Mouse (Mus musculus): Measurements from ENCODE around the gene Surf4.

Gene Surf4

DNA sequence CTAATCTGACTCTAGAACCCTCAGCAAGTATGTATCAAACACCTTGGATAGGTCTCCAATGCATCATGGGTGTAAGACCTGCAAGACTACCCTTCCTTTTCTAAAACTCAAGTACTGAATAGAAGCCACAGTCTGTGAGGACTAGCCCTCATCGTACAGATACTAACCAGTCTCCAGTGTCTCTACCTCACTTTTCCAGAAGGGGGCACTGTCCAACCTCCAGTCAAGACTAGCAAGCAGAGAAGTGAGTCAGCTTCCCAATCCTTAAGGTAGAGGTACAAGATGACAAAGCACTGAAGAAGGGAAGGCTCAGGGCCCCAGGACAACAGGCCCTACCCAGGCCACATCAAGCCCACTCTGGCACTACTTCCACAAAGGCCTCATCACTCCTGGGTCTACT is 3.3 kb downstream of the Surf4 start:
- DNase-seq (ENCODE audit: low read depth), result peak; percentile 76

DNA sequence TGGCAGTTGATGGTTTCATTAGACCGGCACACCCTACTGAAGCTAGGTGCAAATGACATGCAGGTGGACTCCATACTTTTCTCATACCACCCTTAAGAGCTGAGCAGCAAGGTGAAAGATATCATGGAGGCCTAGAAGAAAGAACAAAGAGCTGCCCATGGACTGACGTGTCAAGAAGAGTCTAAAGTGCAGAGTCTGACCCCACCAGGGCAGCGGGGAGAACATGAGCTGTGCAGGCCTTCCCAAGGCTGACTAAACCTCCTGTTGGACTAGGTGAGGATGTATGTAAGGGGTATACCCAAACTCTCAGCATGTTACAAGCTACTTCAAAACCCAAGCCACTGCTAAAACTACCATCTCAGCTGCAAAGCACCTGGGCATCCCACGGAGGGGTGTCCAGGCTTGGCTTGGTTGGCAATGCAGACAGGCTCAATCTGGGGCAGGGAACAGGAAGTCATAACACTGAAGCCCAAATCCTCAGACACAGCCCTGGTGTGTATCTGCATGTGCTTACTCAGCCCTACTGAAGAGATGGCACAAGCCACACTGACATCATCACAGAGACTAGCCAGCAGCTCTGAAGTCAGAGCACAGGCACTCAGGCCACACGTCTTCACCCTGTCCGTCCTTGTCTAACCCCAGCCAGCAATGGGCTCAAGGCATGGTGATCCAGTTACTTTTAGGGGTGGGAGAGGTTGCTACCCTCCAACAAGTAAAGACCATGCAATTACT is 5.8 kb downstream of the Surf4 start:
- DNase-seq (ENCODE audit: low read depth), result no peak

DNA sequence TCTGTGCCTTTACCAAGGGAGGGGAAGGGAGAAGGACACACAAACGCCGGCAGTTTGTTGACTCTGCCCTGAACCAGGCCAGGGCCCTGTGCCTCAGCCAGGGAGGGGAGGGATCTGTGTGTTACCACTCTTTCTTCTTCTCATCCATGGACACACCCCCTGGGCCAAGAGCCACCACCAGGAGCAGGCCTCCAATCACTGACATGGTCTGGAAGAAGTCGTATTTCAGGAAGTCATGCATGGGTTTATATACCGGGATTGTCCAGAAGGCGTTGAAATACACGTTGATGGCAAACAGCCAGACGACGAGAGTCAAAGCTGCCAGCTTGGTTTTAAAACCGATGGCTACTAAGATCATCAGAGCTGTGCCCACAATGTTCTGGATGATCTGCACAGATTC is 11.9 kb downstream of the Surf4 start:
- DNase-seq (ENCODE audit: low read depth), result no peak

DNA sequence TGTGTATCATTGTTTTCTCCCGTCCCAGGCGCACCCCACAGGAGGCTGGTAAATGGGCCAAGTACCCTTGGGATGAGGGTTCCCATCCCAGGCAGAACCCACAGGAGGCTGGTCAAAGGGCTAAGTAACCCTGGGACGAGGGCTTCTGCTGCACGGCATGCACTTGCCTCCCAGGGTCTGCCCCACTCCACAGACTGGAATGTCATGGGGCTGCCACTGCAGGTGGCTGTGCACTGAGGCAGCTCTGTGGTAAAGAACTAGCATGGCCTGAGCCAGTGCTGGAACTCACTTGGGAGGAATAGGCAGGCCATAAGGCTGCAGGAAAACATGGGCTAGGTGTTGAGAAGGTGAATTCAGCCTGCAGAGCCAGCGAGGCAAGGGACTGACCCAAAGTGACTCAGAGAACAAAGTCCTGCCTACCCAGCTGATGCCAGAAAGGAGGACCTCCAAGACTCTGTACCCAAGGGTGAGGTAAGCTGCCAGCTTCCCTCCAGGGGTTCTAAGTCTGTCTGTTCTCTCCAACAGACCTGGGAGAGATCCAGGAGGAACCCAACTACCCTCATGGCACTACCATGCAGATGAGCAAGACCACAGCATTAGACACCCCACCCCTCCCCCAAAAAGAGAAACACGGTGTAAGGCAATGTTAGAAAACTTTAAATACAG is 13.4 kb downstream of the Surf4 start:
- no peak for DNase-seq (ENCODE audit: low read depth)

DNA sequence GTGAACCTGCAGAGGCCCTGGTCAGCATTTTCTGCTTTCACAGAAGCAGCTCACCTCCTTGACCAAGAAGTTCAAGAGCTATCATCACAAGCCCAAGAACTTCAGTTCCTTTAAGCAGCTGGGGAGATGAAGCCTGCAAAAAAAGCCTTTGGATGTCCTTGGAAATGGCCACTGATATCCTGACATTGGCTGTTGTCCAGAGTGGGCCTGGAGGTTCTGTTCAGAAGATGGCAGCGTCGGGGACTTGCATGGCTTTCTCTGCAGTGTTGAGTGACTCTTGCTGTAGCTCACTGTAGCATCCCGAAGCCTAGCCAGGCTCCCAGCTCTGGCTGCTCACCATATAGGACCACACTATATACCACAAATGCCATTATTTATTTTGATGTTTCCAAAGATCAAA is 14.0 kb downstream of the Surf4 start:
- DNase-seq (ENCODE audit: low read depth), result no peak

DNA sequence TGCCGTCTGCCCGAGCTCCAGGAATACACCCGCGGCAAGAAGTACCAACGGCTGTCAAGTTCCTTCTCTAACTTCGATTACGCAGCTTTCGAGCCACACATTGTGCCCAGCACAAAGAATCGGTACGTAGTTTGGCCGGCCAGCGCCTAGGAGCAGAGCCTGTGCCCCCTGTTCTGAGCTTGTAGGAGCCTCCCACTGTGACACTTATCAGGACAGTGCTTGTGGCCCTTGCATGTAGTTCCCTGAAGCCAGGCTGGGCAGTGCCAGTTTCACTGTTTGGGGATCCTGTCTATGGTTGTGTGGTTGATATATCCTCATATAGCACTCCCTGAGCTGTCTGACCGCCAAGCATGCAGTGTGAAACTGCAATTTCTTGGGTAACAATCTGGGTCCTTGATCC is 17.0 kb downstream of the Surf4 start:
- no peak for DNase-seq (ENCODE audit: low read depth)

DNA sequence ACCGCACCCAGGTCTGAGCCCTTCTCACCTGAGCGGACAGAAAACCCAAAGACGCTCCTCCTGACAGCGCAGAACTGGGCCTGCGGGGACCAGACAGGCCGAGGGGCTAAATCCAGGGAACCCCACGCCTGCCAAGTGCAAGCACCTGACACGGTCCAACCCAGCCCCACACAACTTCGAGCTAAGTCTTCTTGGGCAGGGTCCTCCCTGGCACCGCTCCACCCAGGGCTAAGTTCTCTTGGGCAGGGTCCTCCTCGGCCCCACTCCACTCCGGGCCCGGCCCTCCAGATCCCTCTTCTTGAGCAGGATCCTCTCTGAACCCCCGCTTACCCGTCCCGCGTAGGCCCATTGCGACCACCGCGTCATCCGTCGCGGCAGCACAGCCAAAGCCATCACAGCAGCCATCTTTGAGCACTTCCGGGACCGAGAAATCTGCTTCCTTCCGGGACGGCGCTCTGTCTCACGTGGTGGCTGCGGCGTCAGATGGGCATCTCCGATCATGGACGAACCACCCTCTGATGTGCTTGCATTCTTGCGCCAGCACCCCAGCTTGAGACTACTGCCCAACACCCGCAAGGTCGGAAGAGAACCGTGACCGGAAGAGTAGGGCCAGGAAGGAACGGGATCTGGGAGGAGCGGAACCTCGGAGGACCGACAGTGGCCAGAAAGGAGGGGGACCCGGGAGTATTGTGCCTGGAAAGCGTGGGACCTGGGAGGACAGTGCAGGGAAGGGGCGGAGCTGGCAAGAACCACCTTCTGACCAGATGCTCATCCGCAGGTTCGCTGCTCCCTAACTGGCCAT is 17.6 kb downstream of the Surf4 start, which contains the start of the genes Surf2 and Surf1:
Surf2 (plus strand) TSS at position 441 of the 802 bp plus-strand sequence.
Surf1 (minus strand) TSS at position 604 of the 802 bp plus-strand sequence.
- no peak for DNase-seq (ENCODE audit: low read depth)

DNA sequence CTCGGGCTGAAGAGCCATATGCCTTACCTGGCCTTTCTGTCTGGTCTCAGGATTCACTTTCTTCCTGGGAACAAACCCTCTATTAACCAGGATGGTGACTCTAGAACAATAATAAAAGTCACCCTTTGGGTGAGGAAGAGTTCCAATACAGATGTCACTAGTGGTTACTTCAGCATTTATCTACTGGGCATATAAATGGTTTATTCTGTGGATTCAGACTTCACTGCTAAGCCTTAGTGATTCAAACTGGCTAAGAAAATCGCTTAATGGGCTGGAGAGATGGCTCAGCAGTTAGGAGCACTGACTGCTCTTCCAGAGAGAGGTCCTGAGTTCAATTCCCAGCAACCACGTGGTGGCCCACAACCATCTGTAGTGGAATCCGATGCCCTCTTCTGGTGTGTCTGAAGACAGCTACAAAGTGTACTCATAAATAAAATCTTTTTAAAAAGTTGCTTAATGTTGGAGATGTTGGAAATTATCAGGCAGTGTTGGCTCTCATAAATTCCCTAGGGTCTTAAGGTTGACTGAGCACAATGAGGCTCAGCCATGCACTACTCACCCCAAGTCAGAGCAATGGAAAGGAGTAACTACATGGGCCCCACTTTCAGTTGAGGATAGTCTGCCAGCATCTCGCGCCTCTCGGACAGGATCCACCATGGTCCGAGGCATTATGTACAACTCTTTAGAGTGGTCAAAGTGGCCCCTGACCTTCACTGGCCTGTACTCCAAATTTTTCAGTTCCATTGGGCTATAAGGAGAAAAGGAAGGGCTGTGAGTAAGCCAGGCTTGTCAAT is 19.4 kb downstream of the Surf4 start:
- no peak for DNase-seq (ENCODE audit: low read depth)

DNA sequence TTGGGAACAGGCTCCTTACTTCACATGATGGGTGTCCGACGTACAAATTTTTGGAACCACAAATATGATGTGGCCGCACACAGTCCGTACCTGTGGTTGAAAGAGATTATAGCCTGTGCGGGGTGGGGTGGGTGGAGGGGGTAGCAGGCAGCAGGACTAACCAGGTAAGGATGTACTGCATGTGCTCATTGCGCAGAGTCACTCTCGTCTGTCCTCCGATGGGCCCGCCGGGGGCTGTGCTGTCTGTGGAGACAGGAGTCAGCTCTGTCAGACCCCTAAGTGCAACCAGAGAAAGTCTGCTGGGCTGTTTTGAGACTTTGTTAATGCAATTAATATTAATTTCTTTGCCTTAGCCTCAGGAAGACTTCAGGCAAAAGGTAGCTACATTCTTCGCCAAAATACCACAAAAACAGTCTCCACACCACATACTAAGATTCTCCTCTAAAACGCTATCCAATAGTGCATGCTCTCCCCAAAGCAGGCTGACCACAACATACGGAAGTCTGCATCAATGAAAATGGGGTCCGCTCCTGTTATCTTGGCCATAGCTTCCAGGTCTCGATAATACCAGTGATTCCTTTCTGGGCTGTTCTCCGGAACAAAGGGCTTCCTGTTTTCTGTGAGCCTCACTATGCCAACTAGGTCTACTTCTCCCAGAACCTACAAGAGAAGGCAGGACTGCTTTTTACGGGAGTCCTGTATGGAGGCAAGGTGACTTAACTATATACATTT is 20.1 kb downstream of the Surf4 start:
- DNase-seq (ENCODE audit: low read depth), result no peak

DNA sequence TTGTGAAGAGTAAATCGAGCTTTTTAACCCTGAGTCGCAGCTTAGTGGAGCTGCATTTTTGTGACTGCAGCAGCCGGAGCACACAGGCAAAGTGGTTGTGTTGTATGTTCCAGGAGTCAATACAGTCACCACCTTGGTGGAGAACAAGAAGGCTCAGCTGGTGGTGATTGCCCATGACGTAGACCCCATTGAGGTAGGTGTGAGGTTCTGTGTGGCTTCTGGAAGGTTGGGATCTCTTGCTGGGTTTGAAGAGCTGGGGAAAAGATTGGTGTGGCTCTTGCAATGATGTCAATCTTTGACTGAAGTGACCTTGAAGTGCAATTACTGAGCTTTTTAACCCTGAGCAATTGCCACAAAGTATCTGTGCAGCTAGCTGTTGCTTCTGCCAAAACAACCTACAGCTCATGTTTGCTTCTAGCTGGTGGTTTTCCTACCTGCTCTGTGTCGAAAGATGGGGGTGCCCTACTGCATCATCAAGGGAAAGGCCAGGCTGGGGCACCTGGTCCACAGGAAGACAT is 21.4 kb downstream of the Surf4 start:
- DNase-seq (ENCODE audit: low read depth), result no peak

DNA sequence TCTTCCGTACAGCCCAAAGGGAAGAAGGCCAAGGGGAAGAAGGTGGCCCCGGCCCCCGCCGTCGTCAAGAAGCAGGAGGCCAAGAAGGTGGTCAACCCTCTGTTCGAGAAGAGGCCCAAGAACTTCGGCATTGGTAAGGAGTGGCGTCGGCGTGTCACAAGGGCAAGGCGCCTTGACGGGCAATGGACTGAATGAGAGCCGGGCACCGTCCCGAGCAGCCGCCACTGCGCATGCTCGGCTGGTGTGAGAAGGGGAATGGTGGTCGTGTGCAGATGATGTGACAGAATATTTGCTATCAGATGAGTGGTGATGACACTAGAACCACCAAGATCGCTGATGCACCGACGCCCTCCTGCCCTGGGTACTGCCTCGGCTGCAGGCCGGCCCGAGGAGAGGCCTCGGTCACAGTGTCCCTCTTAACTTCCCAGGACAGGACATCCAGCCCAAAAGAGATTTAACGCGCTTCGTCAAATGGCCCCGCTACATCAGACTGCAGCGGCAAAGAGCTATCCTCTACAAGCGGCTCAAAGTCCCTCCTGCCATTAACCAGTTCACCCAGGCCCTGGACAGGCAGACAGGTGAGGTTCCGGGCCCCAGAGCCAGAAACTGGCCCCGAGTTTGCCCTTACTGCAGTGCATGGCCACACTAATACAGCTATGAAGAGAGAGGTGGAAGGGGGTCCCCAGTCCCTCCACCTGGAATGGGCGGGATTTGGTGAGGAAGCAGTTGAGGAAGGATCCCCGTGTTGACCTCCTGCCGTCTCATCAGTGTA is 22.5 kb downstream of the Surf4 start:
- no peak for DNase-seq (ENCODE audit: low read depth)

DNA sequence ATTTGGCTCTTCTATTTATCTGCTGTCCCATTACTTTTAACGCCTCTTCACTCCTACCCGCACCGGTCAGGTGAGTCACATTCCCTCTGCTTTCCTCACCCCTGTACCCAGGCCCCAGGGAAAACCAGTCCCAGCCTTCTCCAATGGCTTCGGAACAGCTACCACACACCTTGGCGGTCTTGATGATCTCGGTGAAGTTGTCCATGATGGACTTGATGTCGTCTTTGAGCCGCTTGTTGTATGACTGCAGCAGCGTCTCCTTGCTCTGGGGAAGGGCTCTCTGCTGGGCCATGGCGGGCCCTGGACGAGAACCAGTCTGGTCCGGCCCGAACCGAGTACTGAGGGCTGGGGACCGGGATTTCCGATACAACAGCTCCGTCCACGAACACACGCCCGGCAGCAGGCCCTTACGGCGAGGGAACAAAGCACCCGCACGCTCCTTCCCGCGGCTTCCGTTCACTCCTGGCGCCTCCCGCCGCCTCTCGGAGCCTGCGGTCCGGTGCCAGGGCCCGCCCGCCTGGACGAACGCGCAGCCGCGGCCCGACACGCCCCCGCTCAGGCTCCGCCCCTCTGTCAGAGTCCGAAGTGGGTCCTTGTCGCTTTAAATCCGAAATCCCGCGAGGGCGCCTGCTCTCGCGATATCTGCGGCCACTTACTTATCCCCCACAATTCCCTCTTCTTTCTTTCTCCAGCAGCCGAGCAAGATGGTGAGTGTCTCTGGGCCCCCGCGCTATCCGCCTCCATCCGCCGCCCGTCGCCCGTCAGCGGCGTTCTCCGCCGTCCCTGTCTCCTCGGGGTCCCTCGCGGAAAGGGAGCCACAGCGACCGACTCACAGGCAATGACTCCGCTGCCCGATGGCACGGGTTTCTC is 23.4 kb downstream of the Surf4 start, which contains the start of the genes Med22 and Rpl7a:
Med22 (minus strand) TSS at position 554 of the 870 bp plus-strand sequence.
Rpl7a (plus strand) TSS at position 641 of the 870 bp plus-strand sequence.
- DNase-seq (ENCODE audit: low read depth), result peak; percentile 97

DNA sequence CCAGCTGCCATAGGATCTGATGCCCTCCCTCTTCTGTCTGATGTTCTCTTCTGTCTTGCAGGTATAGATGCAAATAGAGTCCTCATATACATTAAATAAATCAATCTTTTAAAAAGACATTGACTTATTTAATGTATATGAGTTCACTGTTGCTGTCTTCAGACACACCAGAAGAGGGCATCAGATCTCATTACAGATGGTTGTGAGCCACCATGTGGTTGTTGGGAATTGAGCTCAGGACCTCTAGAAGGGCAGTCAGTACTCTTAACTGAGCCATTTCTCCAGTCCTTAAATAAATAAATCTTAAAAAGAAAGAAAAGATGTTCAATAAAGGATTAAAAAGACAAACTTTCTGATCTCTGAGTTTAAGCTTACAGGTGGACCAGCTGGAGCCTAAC is 24.3 kb downstream of the Surf4 start:
- DNase-seq (ENCODE audit: low read depth), result no peak

DNA sequence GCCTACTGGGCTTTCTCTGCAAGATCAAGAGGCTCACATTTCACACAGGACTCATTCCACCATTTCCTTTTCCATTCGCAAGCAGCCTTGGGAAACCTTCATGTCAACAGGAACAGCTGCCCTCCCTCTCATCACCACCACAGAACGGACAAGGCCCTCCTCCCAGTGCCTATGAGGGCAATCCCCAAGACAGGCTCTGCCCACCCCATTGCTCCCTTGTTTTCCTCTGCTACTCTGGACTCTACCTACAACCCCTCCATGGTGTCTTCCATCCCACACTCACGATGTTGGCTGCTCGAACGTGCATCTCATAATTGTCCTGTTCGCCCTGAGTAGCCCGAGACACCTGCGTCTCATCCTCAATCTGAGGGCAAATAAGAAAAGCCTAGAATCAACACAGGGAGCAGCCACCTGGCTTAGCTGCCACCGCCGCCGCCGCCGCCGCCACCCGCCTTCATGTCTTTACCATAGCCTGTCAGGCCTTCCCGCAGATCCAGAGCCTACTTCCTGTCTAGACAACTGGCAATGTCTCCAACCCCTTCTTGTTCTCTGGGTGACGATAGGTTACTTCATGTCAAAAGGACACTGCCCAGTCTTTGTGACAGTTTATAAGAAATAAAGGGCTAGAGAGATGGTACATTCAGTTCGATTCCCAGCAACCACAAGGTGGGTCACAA is 24.9 kb downstream of the Surf4 start:
- DNase-seq (ENCODE audit: low read depth), result no peak

DNA sequence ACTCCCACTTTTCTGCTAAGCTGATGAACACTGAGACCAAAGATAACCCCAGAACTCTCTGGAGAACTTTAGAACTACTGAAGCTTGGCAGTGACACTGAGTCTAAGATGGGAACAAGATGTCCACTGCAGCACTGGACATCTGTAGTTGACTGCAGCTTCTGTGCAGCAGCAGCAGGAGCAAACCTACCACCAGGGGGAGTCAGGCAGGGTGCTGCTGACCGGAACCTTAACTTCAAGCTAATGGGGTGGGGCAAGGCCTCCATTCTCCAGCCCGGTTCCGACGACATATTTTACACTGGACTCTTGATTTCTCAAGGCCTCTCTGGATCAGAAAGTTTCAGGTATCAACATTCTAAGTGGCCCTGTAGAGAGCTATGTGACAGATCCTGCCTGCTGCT is 26.6 kb downstream of the Surf4 start:
- DNase-seq (ENCODE audit: low read depth), result no peak

DNA sequence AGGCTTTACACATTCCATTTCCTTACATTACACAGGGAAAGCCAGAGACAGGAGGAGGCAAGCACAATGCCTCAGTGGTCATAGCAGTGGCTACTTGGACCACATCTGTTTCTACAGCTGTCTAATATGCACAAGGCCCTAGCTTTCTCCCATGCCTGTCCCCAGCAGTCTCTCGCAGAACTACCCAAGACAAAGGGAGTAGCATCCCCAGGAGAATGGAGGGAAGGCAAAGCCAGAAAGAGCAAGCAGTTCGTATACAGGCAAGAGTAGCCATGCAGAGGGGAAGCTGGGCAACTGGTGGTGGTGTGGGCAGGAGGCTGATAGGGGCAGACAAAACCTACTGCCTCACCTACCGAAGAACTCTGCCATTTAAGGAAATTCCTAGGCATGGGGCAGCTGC is 27.3 kb downstream of the Surf4 start:
- DNase-seq (ENCODE audit: low read depth), result no peak

DNA sequence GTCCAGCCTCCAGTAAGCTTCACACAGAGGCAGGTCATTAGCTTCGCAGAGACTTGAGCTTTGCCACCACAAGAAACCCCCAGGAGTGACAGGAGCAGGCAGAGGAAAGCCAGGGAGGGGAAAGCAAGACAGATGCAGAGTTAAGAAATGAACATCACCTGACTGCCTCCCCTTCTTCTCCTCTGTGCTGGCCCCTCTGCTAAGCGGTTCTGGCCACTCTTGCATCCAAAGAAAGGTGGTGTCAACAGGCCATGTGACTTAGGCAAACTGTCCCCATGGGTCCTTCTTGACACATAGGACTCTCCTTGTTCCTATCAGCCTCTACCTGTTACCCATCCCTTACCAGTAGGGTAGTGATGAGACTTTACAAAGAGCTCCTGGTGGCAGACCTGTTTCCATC is 27.8 kb downstream of the Surf4 start:
- no peak for DNase-seq (ENCODE audit: low read depth)

DNA sequence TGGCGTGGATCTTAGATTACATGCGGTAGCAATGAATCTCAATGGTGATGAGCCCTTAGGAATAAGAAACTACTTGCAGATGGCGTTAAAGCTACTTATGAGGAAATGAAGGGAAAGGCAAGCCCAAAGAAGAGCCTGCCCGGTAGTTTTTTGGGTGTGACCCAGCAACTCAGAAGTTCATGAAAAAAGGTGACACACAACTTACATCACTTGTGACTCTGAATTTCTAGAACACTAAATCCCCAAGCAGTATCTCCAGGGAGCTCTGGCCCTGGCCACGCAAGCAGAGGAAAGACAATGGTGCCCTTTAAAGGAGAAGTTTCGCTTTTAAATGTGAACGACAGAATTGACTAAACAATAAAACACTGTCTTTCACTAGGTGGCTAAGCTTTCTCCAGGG is 30.4 kb downstream of the Surf4 start:
- no peak for DNase-seq (ENCODE audit: low read depth)

Measured in c-Kit-positive CD71-positive TER-119-negative erythroid progenitor cells, embryonic 14.5 days (primary cell).